Mouse (Mus musculus) testis, adult 2 months (tissue): ENCODE measurements around the gene Ttc39b.

Source experiments
- CTCF ChIP-seq: fragments of 200-500 bp; IDR thresholded peaks from 2 replicates; pipeline ENCODE4 v1.5.1; 2012; ENCODE audit warnings: low read depth, mild to moderate bottlenecking, inconsistent platforms, low read length, moderate library complexity; ENCODE audit not compliant: control insufficient read depth, insufficient read depth, insufficient replicate concordance
- POLR2A ChIP-seq: fragments of 200-500 bp; IDR thresholded peaks from 2 replicates; pipeline ENCODE4 v1.6.1; 2012; ENCODE audit warnings: low read depth, mild to moderate bottlenecking, inconsistent platforms, low read length, moderate library complexity; ENCODE audit not compliant: control insufficient read depth

DNA sequence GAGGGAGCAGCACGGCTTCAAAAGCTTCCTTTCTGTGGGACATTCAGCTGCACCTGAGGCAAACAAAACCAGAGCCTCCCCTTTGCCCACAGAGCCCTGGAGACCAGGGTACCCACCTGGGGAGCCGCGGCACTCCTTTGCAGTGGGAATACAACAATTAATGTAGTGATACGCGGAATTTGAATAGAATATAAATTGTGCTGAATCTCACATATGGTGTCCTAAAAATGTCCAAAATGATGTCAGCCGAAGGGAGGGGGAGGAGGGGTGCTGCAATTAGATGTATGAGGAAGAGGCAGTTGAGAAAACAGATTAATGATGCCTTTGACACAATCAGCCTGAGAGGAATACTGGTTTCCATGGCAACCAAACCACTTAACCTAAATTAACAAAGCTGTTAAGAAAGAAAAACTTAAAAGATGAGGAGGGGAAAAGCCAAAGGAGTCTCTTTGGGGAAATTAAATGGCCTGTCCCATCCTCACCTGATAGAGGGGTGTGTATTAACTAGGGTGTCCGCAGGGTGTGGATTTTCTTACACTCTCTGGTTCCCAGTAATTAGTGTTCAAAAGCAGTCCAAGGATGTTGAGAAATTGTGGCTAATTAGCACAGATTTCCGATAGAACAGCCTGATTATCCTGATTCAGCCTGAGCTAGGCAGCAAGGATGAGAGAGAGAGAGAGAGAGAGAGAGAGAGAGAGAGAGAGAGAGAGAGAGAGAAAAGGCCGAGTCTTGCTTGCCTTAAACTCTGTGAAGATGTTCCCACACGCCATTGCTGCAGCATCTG, 117.1 kb downstream of the Ttc39b start:
- TF ChIP-seq CTCF: no peak
- no peak for TF ChIP-seq POLR2A
